Mouse (Mus musculus) liver, postnatal 0 days (tissue): ENCODE results near the gene Il10ra.

Experiments used
- CTCF ChIP-seq: sonication (generic); IDR thresholded peaks from 2 replicates; pipeline ENCODE4 v1.5.1; 2016; ENCODE audit warnings: antibody characterized with exemption, low read depth
- EP300 ChIP-seq: IDR thresholded peaks from 2 replicates; pipeline ENCODE4 v1.6.1; 2016; ENCODE audit warnings: antibody characterized with exemption, low read depth, mild to moderate bottlenecking

GRCm38 (mm10) chr9:45245432-45245831 is 23.5 kb downstream of the Il10ra start:
- TF ChIP-seq CTCF: no peak
- no peak for TF ChIP-seq EP300
